Mouse (Mus musculus) kidney, embryonic 14.5 days (tissue): ENCODE measurements around the gene Ppp6r1. TPM values are rescaled to one million over a fixed set of nuclear protein-coding genes. Genes with fewer than 3 reads are reported as not detected.

Experiments
- ATAC-seq: fragments of 200-750 bp; cut with Nextera tagmentation; 2 replicates; pipeline ENCODE4 v1.8.0; 2017; ENCODE audit warnings: moderate number of reproducible peaks, mild to moderate bottlenecking, moderate TSS enrichment, moderate library complexity; ENCODE audit not compliant: low FRiP score, low TSS enrichment
- H3K27ac ChIP-seq: fragments of 300-500 bp; sonication (generic); 2 replicates; pipeline ENCODE4 v1.5.1; 2014; ENCODE audit warnings: low read depth, mild to moderate bottlenecking, low read length, moderate library complexity, mixed read lengths
- H3K27me3 ChIP-seq: fragments of 300-500 bp; sonication (generic); 2 replicates; pipeline ENCODE4 v1.6.1; 2014; ENCODE audit warnings: mild to moderate bottlenecking, low read length; ENCODE audit not compliant: control insufficient read depth, insufficient read depth
- H3K36me3 ChIP-seq: fragments of 300-500 bp; sonication (generic); 2 replicates; pipeline ENCODE4 v1.6.1; 2014; ENCODE audit warnings: low read length, mixed read lengths; ENCODE audit not compliant: control insufficient read depth, insufficient read depth
- H3K4me1 ChIP-seq: fragments of 300-500 bp; sonication (generic); 2 replicates; pipeline ENCODE4 v1.6.1; 2014; ENCODE audit warnings: low read length, mixed read lengths; ENCODE audit not compliant: control insufficient read depth, insufficient read depth
- H3K4me2 ChIP-seq: fragments of 300-500 bp; sonication (generic); replicated peaks from 2 replicates; pipeline ENCODE4 v1.6.1; 2014; ENCODE audit warnings: low read depth, mild to moderate bottlenecking, low read length
- H3K4me3 ChIP-seq: fragments of 300-500 bp; sonication (generic); 2 replicates; pipeline ENCODE4 v1.5.1; 2014; ENCODE audit warnings: mild to moderate bottlenecking, low read length
- H3K9ac ChIP-seq: fragments of 300-500 bp; sonication (generic); 2 replicates; pipeline ENCODE4 v1.6.1; 2014; ENCODE audit warnings: low read depth, mild to moderate bottlenecking, low read length, moderate library complexity
- H3K9me3 ChIP-seq: fragments of 300-500 bp; sonication (generic); 2 replicates; pipeline ENCODE4 v1.6.1; 2016; ENCODE audit warnings: low read length; ENCODE audit not compliant: control insufficient read depth
- WGBS: fragments of 180-500 bp; shearing (Covaris S2); extraction: QIAGEN DNeasy Blood & Tissue Kit; methylation state at CpG from one replicate; pipeline ENCODE4 v1.1.7; 2014; 5-methylcytosine and 5-hydroxymethylcytosine counted together
- polyA plus RNA-seq: library from polyadenylated mRNA; unstranded; fragments of >200 nt; fragmentation: Nextera tagmentation; extraction: Ambion mirVana; gene quantifications from 2 replicates; pipeline ENCODE4 v1.2.1, GENCODE M21; 2014

Ppp6r1 gene
- polyA plus RNA-seq, 1 experiment from 2014 or later = 10.2 TPM

DNA sequence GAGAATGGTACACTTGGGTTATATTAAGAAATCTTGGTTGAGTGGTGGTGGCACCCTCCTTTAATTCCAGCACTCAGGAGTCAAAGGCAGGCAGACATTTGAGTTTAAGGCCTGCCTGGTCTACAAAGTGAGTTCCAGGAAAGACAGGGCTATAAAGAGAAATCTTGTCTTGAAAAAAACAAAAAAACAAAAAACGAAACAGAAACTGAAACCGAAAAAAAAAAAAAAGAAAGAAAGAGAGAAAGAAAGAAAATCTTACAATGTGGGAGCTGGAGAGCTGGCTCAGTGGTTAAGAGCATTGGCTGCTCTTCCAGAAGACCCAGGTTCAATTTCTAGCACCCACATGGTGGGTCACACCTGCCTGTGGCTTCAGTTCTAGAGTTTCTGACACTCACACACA lies 4.9 kb upstream of the Ppp6r1 start:
- Histone ChIP-seq H3K27me3 (no peaks in the 10 kb centered on the region), H3K4me1 (no peaks in the 10 kb centered on the region), H3K4me3 (no peak overlapping the region), H3K9ac (no peak overlapping the region), H3K27ac (no peak overlapping the region), H3K4me2 (no peak overlapping the region), H3K36me3 (peaks cover 22% of the 10 kb centered on the region; the same call in 1 of the 2 replicates), H3K9me3 (no peaks in the 10 kb centered on the region)
- ATAC-seq = no peak
- 90% methylated on average over 2 of the region's 2 CpGs for WGBS

DNA sequence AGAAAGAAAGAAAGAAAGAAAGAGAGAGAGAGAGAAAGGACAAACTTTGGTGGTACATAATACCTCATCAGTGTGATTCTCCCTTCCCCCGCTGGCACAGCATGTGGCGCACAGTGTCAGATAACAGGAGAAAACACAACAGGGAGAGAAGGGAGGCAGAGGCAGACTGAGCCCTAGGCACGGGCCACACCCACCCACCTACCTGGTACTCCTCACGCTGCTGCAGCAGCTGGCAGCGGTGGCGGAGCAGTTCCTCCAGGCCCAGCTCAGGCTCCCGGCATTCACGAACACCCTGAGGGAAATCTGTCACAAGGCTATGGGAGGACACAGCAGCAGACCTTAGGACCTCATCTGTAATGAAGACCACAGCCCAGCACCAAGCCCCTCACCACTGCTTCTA lies 4.4 kb upstream of the Ppp6r1 start:
- no peak overlapping the region for H3K4me3 ChIP-seq
- peaks cover 17% of the 10 kb centered on the region; the same call in 1 of the 2 replicates for H3K36me3 ChIP-seq
- H3K27ac ChIP-seq = no peak overlapping the region
- no peak for ATAC-seq
- no peak overlapping the region for H3K4me2 ChIP-seq
- no peaks in the 10 kb centered on the region for H3K27me3 ChIP-seq
- 75% methylated on average over 8 of the region's 8 CpGs for WGBS
- H3K9me3 ChIP-seq = no peaks in the 10 kb centered on the region
- no peaks in the 10 kb centered on the region for H3K4me1 ChIP-seq
- no peak overlapping the region for H3K9ac ChIP-seq

DNA sequence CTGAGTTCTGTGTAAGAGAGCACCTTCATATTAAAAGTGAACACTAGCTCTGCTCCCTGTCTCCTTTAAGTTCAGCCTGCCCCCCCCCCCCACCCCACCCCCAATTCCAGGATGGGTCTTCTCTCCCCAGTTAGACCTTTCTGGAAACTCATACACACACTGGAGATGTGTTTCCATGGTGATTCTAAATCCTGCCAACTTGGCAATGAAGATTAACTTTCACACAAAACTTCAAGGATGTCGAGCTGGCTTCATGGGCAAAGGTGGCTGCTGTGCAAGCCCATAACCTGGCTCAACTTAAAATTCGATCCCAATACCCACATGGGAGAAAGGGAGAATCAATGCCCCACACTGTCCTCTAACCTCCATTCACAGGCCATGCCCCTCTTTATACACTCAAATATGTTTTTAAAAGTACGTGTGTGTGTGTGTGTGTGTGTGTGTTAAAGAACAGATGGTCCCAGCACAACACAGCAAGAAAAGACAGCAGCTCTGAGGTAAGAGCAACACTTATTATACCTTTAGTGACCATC lies 1.2 kb upstream of the Ppp6r1 start:
- no peak overlapping the region for H3K27ac ChIP-seq
- ATAC-seq = no peak

GRCm38 (mm10) chr7:4658128-4658907 lies 501 bp downstream of the Ppp6r1 start:
- Histone ChIP-seq H3K4me2 (peak overlapping the region; percentile 87), H3K36me3 (0 out of 2 replicates have a peak, but pooled peaks cover under 1% of the 10 kb centered on the region), H3K4me1 (peaks cover 16% of the 10 kb centered on the region), H3K9me3 (no peaks in the 10 kb centered on the region), H3K27me3 (no peaks in the 10 kb centered on the region), H3K4me3 (peak overlapping the region; percentile 73), H3K27ac (peak overlapping the region; percentile 93), H3K9ac (peak overlapping the region; percentile 81)
- 0% methylated on average over 54 of the region's 78 CpGs for WGBS
- peak; percentile 61 for ATAC-seq

More for the DNA sequence above, 1.2 kb upstream of the Ppp6r1 start:
- Histone ChIP-seq H3K36me3 (peaks cover 12% of the 10 kb centered on the region; the same call in 1 of the 2 replicates), H3K4me2 (peak overlapping the region; percentile 87), H3K27me3 (no peaks in the 10 kb centered on the region), H3K9me3 (no peaks in the 10 kb centered on the region), H3K4me1 (peaks cover 16% of the 10 kb centered on the region), H3K4me3 (peak overlapping the region; percentile 73; the same call in 1 of the 2 replicates), H3K9ac (no peak overlapping the region)
- 67% methylated on average over 3 of the region's 3 CpGs for WGBS

DNA sequence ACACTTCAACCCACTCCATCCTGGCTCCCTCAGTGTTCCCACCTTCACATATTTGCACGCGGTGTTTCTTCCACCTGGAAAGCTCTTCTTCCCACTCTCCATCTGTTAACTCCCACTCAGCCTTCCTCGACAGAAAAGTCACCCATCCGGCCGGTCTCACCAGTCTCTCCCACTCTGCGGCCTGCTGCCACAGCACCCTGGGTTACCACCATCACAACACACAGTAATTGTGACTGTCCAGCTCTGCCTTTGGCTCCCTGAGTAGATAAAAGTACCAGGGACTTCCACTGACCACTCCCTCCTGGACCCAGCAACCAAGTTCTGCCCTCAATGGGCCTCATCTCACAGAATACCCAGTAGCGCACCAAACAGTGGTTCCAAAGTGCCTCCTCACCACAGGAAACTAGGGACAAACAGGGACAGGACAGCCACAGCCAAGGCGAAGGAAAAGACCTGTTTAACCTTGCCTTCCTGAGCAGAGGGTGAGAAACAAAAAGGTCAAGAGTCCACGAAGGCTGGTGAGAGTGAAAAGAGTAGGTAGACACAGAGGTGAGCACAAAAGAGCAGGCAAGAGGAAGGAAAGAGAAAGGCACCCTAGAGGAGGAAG lies 1.2 kb downstream of the Ppp6r1 start:
- peaks cover 16% of the 10 kb centered on the region for H3K4me1 ChIP-seq
- peak overlapping the region; percentile 73 for H3K4me3 ChIP-seq
- no peaks in the 10 kb centered on the region for H3K9me3 ChIP-seq
- H3K4me2 ChIP-seq = peak overlapping the region; percentile 87
- no peaks in the 10 kb centered on the region for H3K27me3 ChIP-seq
- WGBS = 27% methylated on average over 9 of the region's 9 CpGs
- H3K27ac ChIP-seq = no peak overlapping the region
- peak overlapping the region; percentile 81 for H3K9ac ChIP-seq
- no peaks in the 10 kb centered on the region for H3K36me3 ChIP-seq
- 0 out of 2 replicates have a peak, but pooled peaks have one; percentile 2 for ATAC-seq

DNA sequence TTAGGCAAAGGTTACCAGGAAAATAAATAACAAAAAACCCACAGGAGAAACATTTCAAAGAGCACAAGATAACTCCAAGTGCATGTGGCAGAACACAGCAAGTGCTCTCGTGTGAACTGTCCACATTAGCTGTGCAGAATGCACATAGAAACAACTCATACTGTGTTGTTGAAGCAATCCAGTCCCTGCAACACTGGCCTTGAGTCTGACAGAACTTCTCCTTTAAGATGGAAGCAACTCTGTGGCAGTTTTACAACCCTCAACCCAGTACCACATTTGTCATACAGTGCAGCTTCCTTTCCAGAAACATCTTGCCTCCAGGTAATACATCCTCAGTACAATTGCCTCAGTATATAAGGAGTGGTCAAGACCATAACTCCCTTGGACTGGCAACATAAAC lies 2.0 kb downstream of the Ppp6r1 start:
- 59% methylated on average over 1 of the region's 1 CpGs for WGBS
- peak overlapping the region; percentile 87 for H3K4me2 ChIP-seq
- peaks cover 16% of the 10 kb centered on the region for H3K4me1 ChIP-seq
- no peaks in the 10 kb centered on the region for H3K27me3 ChIP-seq
- peak overlapping the region; percentile 81; the same call in 1 of the 2 replicates for H3K9ac ChIP-seq
- H3K9me3 ChIP-seq = no peaks in the 10 kb centered on the region
- H3K4me3 ChIP-seq = peak overlapping the region; percentile 73; the same call in 1 of the 2 replicates
- ATAC-seq = no peak
- no peak overlapping the region for H3K27ac ChIP-seq
- H3K36me3 ChIP-seq = no peaks in the 10 kb centered on the region

DNA sequence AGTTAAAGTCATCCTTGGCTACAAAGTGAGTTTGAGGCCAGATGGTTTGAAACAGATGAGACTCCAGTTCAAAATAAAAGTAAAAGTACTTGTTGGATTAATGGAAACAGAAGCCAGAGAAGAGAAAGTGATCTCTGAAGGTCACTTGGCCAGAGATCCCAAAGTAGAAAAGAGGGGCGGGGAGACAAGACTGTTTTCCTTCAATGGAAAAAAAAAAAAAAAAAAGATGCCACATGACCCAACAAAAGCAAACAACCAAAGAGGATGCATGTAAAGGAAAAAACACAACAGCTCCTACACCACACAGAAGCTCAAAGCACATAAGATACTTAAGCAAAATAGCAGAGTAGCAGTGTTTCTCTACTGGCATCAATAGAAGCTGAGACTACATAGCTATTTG lies 2.9 kb downstream of the Ppp6r1 start:
- ATAC-seq = no peak
- H3K4me2 ChIP-seq = no peak overlapping the region
- H3K4me1 ChIP-seq = peaks cover 16% of the 10 kb centered on the region
- no peak overlapping the region for H3K9ac ChIP-seq
- no peaks in the 10 kb centered on the region for H3K36me3 ChIP-seq
- no peaks in the 10 kb centered on the region for H3K9me3 ChIP-seq
- H3K27ac ChIP-seq = no peak overlapping the region
- H3K4me3 ChIP-seq = no peak overlapping the region
- 94% methylated on average over 1 of the region's 1 CpGs for WGBS
- no peaks in the 10 kb centered on the region for H3K27me3 ChIP-seq

DNA sequence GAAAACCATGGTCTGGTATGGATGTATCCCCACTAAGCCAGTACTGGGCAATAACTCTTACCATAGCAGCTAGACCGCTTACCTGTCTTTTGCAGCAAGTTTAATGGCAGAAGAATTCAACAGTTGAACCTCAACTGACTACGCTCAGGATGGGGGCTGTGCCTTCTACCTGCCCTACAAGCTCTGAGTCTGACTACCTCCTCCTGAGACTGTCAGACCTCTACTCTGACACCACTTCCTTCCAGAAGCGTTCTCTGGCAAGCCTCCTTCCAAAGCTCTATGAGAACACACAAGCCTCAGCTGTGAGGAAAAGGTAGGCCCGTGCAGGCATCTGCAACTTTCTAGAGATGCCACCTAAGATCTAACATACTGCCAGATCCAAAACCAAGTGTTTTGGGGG lies 3.4 kb downstream of the Ppp6r1 start:
- WGBS = 87% methylated on average over 4 of the region's 4 CpGs

GRCm38 (mm10) chr7:4654221-4654620 lies 4.6 kb downstream of the Ppp6r1 start:
- H3K9ac ChIP-seq = no peak overlapping the region
- no peak overlapping the region for H3K4me3 ChIP-seq
- 86% methylated on average over 2 of the region's 2 CpGs for WGBS
- H3K36me3 ChIP-seq = no peaks in the 10 kb centered on the region
- H3K9me3 ChIP-seq = no peaks in the 10 kb centered on the region
- no peak overlapping the region for H3K27ac ChIP-seq
- H3K4me2 ChIP-seq = no peak overlapping the region
- peaks cover 16% of the 10 kb centered on the region for H3K4me1 ChIP-seq
- no peaks in the 10 kb centered on the region for H3K27me3 ChIP-seq
- no peak for ATAC-seq

More for the DNA sequence above, 3.4 kb downstream of the Ppp6r1 start:
- no peaks in the 10 kb centered on the region for H3K27me3 ChIP-seq
- no peak overlapping the region for H3K9ac ChIP-seq
- H3K9me3 ChIP-seq = no peaks in the 10 kb centered on the region
- peaks cover 16% of the 10 kb centered on the region for H3K4me1 ChIP-seq
- ATAC-seq = no peak
- no peak overlapping the region for H3K4me2 ChIP-seq
- no peak overlapping the region for H3K27ac ChIP-seq
- H3K4me3 ChIP-seq = no peak overlapping the region
- H3K36me3 ChIP-seq = no peaks in the 10 kb centered on the region
